Mouse (Mus musculus) cerebellum, postnatal 36 days (tissue): ENCODE results near the gene Hpcal4.

Source experiments
- DNase-seq, 2 experiments: peaks; one replicate each; pipeline ENCODE4 v3.0.0; 2021 to 2022; ENCODE audit warnings: mixed read lengths in 2 of 2

The Hpcal4 gene

DNA sequence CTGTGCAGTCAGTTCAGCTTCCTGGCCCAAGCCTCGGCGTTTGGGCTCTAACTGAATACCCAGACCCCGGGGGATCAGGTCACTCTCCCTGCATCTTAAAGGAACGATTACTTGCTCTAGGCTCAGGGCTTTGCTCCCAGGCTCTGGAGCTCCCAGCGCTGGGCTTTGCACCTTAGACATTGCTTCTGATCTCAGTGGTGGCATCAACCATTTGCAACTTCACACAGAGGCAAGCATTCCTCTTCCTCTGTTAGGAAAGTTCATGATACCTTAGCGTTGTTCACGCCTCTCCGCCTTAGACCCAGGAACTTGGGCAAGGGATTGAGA is 19.0 kb downstream of the Hpcal4 start:
- no peak for DNase-seq

DNA sequence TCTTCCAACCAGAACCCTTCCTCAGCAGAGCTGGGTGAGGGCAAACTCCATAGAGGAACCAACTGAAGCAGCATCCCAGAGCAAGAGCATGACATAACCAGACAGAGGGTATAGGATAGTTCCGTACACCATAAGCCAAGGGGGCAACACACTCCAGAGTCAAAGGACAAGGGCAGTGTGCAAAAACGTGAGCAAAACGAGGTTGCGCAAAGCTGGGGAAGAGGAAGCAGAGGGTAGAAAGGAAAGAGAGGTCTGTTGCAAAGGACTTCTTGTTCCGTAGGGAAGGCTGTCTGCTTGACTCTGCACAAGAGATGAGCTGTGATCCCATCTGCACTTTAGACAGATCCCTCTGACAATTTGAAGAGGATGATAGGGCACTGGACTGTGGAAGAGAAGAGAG is 24.3 kb downstream of the Hpcal4 start:
- no peak for DNase-seq

DNA sequence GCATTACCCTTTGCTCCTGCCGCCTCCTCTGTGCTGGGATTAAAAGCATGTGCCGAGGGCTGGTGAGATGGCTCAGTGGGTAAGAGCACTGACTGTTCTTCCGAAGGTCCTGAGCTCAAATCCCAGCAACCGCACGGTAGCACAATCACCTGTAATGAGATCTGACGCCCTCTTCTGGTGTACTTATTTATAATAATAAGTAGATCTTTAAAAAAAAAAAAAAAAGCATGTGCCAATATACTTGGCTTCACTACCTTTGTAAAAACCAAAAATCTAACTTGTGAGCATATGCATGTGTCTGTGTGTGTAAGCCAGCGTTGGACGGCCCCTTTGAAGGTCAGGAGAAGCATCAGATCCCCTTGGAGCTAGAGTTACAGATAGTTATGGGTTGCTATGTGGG is 28.0 kb downstream of the Hpcal4 start:
- no peak for DNase-seq

DNA sequence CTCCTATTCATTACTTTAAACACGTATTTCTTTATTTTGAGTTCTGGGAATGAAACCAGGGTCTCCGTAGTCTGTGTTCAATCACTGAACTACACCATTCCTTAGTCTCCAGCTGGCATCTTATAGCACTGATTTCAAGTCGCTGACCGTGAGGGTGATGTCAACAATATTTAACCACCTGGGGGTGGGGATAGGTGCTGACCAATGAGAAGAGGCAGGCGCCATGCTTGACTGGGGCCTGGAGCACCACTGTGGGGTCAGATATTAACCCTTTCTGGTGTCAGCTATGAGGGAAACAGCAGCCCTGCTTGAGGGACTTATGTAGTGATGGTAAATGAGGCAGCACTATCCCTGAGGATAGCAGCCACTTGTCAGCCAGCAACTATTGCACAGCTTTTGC is 28.4 kb downstream of the Hpcal4 start:
- DNase-seq = no peak

DNA sequence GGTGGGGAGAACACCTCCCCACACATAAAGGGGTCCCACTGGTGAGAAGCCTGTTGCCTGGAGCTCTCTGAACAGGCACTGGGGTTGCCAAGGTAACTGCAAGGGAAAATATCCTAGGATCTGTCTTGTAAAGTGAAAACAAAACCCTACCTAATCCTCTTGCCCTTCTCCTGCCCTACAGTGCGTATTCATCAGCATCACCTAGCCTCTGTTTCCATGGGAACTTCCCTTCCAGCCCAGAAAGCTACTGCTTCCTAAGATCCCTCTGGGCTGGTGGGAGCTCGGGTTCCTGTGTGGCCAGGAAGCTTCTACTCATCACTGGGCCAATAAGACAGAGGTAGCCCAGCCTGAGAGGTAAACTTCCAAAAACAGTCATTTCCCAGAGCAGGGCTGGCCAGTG is 29.3 kb downstream of the Hpcal4 start:
- DNase-seq = no peak

DNA sequence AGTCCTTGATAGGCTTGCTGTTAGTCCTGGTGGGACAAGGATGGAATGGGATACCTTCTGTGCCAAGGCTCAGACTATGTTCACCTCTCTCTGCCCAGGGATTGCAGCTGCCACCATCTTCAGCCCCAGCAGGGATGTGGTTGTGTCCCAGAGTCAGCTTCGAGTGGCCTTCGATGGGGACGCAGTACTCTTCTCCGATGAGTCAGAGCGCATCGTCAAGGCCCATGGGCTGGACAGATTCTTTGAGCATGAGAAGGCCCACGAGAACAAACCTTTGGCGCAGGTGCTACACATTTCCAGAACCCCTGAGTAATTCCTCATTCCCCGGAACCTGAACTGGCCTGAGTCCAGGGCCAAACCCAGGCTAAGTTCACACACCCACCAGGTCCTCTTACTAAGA is 30.9 kb downstream of the Hpcal4 start:
- DNase-seq = no peak

DNA sequence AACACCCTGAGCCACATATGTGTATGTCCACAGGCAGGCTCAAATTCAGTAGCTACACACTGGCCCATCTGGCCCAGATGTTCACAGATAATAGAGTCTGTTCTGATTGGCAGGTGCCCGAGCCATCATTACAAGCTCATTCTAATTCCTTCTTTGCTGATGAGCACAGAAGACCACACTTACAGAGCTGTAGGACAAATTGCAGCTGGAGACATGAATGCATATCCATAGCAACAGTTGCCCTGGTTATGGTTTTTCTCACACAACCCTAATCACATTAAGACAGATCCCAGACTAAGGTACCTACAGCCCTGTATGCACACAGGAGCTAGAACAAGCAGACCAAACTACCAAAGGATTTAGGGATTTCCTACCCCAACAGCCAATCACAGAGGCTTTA is 32.3 kb downstream of the Hpcal4 start:
- no peak for DNase-seq

DNA sequence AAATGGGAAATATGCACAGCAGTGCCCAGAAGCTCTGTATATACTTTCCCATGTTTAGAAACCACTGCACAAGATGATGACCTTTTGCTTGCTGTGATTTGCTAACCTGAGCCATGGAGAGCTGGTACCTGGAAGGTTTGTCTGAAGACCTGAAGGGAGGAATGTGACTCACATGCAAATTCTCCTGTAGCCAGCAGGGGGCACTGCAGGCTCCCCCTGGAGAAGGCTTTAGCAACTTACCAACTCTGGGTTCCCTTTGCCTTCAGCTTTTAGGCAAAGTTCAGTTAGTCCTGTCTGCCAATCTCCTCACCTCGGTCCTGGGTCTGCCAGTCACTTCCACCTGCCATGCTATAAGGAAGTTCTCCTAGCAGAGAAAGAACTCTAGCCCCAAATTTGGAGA is 33.8 kb downstream of the Hpcal4 start:
- DNase-seq = peak; percentile 35 to 49

DNA sequence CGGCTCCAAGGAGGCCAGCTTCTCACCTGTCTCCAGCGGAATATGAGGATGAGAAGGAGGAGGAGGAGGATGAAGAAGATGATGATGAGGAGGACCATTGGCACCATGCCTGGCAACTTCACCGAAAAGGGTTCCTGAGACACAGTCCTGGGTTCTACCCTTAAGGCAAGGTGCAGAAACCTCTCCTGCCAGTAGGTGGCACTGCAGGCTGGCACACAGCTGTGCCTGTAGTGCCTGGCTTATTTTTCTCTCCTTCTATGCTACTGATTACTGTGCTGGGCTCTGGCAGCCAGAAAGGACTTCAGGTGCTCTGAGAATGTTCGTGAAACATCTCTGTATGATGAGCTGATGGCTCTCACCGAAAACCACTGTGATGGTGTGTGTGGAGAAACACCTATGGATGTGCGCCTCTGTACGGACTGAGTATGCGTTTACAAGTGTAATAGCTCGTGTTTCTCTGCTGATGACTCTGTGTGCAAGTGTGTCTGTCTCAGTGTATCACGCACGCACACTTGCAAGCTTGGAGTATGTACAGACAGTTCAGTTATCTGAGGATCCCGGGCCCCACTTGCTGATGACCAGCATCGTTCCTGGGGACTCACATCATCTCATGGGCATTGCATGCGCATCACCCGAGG is 36.8 kb downstream of the Hpcal4 start:
- peak; percentile 77 for DNase-seq

DNA sequence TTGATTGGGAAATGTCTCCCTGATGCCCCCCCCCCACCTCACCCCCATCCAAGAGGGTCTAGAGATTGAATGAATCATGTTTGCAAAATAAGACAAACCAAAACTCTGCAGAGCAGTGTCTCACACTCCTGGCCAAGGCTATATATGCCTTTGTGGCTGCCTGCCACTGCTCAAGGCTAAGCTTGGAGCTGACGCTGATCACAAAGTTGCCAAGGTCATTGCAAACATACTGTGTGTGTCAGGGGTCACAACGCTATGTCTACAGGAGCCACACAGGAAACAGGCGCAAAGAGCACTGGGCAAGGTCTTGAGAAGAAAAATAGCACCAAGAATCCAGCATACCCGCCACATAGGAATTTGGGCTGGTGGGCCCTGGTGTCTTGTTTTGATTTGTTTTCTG is 37.6 kb downstream of the Hpcal4 start:
- no peak for DNase-seq

DNA sequence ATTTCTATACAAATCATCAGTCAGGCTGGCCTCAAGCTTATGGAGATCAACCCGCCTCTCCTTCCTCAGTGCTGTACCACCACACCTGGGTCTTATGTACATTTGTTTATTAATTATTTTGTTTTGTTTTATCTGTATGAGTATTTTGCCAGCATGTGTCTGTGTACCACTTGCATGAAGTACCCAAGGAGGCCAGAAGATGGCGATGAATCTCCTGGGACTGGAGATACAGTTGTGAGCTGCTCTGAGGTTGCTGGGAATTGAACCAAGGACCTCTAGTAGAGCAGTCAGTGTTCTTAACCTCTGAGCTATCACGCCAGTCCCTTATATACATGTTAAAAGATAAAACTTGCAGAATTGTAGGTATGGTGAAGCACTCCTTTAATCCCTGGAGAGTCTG is 40.3 kb downstream of the Hpcal4 start:
- DNase-seq = peak in 1 of 2 experiments; percentile 19

DNA sequence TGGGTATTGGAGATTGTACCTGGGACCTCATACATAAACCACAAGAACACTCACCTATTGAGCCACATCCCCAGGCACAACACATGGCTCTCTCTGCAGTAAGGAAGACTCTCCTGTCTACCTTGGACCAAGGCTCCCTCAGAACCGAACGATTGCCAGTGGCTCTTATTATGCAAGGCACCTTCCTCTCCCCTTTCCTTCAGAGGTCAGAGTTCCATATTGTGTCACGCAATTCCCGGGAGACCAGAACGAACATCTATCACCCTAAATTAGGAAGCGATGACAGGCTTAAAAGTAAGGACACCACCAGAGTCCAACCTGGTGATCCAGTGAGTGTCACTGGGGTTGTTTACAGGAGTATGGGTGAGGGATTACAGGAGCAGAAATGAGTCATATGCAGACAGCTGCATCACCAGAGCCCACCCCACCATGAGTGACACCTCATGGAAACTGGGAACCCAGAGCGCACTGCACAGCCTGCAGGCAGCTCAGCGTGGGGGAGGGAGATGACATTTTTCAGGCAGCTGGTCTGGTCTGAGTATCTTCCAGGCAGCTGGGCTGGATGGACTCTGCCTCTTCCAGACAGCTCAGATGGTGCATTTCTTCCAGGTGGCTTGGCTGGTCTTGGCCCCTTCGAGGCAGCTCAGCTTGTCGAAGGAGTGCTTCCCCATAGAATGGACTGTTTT is 42.8 kb downstream of the Hpcal4 start:
- DNase-seq = no peak

DNA sequence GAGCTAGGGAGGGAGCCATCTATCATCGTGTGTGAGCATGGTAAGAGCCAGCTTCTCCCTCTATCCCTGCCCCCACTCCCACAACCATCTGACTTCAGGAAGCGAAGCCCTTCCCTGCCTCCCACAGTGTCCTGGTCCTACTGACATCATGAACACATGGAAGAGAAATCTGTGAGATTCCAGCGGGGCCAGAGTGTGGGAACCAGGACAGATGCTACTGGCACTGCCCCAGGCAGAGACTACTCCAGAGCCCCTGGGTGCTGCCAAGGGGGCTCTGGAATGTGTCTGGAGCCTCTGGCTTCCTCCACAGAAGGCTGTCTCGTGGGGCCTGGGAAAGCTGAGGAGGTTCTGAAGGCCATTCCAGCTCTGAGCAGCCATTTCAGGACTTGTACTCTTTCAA is 44.7 kb downstream of the Hpcal4 start:
- DNase-seq = no peak

DNA sequence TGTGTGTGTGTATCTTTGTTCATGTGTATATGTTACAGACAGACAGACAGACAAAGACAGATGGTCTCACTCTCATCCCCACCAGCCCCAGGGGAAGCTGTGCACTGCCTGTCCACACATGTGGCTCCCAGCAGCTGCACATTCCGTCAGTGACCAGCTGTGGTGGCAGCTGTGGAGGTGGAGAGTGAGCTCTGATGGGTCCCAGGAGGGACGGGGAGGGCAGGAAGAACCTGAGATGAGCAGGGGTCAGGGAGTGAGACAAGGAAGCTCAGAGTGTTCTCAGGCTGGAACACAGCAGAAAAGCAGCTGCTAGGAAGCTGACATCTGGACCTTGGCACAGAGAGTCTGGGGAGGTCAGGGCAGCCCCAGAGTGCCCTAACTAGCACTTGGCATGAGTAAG is 45.2 kb downstream of the Hpcal4 start:
- DNase-seq = no peak

DNA sequence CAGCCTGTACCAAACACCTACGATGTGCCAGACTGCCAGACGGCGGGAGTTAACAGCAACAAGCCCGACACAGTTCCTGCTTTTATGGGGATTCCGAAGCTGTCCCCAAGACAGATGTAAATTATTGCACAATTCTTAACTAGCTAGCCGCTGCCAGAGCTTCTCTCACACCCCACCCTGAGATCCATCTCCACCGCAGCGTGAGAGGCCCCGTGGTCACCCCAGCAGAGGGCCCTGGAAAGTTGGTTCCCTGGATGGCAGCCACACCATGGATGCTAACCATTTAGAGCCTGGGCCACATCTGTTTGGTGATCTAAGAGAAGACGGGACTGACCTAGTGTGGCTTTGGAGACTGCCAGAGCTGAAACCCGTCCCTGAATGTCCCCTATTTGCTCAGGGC is 46.1 kb downstream of the Hpcal4 start:
- DNase-seq = no peak

DNA sequence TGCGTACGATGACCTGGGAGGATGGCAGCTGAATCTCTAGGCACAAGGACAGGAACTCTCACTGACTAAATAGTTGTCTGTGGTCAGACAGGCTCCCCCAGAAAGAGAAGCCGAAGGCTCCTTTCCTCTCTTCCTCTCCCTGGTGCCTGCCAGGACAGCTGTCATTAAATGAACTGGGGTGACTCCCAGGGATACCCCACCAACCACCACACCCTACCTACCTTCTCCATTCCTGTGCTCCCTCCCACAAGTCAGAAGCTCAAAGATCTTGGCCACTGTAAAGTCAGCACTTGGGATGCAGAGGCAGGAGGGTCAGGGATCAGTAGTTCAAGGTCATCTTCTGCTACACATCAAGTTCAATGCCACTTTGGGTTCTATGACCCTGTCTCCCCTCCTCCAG is 49.8 kb downstream of the Hpcal4 start:
- no peak for DNase-seq

DNA sequence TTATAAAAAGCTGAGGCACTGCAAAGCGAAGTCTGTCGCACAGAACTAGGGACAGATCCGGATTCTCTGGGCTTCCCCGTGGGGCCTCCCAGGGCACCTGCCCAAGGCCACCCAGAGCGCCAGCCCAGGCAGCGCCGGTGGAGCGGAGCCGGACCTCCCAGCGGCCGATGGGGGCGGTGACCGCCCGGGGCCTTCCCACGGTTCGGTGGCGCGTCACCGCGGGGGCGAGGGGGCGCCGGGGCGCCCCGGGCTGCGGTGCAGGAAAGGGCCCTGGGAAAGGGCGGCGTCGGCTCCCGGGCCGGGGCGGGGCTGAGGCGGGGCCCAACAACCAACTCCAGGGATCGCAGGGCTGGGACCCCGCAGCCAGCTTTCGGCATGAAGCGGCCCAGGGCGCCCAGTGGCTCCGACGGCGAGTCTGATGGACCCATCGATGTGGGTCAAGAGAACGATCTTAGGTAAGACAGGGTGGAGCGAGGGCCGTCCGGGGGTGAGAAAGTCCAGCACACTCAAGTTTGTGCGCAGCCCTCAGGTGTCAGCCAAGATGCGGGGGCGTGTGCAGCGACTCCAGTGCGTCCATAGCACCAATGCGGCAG is 50.6 kb downstream of the Hpcal4 start, which contains the start of gene Heyl:
Gene Heyl, plus strand, starts transcription at position 65 of the 593 bp plus-strand sequence.
- DNase-seq = no peak

DNA sequence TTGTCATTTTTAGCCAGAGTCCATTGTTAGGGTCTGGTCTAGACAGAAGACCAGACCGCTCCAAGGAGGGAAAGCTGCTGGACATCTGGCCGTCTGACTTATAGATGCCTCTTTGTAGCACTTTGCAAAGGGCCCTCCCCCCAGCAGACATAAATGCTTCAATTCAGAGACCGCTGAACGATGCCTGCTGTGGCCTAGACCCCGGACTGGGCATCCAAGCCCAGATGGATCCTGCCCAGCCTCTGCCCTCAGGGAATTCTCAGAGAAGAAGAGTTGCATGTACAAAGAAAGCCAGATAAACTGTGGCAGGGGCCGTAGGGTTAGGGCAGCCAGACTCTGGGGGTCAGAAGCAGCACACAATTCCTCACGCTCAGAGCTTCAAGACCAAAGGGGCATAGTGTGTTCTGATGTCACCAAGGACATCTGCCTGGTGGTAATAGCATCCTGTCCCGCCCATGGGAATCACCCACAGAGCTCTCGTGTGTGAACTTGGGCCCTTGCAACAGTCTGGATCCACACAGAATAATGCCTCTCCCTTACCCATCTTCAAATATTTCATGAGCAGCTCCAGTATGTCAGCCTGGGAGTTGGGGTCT is 52.9 kb downstream of the Hpcal4 start:
- no peak for DNase-seq

DNA sequence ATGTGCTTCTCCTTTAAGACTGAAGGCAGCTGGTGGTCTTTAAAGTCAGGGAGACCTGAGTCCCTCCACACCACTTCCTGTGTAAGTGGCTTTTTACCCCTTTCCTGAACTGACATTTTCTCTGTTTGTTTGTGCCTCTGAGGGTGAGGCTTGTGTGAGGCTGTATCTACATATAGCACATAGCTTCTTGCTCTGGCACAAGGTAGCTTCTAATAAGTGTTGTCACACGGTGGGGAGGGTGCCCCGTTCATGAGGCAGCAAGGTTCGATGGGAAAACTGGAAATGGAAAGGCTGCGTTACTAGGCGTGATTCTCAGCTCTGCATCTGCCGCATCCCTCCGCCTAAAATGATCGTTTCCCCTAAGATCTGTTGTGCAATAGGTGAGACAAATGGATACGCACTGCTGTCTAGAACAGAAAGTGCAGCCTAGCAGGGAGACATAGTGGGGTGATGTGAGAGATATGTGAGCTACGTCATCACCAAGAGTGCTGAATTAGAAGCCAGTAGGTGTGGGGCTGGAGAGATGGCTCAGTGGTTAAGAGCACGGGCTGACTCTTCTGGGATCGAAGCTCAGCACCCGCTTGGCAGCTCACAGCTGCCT is 53.5 kb downstream of the Hpcal4 start:
- no peak for DNase-seq

DNA sequence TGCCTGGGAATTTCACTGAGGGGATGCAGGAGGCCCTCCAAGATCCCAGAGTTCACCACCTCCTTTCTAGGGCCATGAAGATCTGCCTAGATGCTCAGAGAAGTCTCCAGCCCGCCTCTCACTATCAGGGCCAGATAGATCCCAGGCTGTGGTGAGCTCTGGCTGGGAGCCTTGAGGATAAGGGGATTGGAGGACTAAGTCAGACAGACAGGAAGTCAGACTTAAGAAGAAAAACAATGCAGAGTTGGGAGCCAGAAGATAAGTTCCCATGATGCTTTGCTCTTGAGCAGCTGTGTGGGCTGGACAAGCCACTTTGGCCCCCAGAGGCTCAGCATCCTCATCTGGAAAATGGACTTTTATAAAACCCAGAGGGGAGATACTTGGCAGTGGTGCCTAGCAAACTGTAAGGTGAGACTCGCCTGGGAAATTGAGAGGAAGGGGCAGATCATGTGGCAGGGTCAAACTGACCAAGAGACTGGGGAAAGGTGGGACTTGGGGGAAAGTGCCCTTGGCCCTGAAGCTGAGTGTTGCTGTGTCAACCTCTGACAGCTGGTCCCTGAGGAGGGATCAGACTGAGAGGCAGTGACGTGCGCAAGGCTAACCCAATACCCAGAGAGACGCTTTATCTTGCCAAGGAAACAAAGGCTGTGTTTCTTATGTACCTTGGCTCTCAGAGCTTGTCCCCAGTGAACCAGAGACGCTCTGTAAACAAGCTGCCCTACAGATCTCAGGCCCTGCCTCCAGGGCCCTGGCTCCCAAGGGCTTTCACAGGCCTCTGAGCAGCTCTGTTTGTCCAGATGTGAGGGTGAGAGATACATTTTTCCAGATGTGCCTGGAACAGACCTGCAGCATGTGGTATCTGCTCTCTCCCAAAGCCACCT is 54.6 kb downstream of the Hpcal4 start:
- DNase-seq = no peak

DNA sequence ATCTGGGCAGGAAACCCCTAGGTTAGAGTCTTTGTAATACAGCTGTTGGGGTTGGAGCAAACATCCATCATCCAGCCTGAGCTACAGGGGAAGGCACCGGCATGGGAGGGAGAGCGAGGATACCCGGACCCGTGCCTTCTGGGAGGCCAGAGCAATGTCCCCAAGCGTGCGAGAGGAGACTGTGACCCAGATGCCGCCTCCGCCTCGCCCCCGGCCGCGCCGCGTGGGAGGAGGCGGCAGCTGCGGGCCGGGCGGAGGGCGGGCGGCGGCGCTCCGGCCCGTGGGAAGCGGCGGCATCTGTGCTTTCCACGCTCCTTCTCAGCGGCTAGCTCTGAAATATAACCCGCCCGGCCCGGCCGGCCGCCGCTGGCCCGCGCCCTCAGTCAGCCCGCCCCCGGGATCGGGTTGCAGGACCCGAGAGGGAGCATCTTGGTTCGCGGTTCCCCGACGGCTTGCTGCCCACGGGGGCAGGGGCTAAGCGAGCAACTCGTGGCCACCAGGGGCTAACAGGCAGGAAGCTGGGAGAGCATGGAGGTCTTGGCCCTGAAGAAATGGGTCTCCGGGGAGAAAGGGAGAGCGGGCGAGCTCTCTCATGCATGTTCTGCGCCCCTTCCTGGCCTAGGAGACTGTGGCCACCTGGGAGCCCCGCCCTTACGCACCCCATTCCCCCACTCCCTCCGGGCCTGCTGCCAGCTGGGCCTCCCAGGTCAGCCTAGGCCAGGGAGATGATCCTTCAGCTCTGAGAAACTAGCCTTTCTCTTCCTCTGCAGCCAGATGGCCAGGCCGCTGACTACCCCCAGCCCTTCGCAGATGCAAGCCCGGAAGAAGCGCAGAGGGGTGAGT is 56.6 kb downstream of the Hpcal4 start:
- no peak for DNase-seq
